Mouse (Mus musculus) midbrain, embryonic 15.5 days (tissue): Measurements from ENCODE around the gene F830045P16Rik. TPM values are rescaled to one million over a fixed set of nuclear protein-coding genes. Genes with fewer than 3 reads are reported as not detected.
"Not testable (repeated sequence)": the region's sequence is repeated elsewhere in the genome, so short reads cannot be mapped to it uniquely, and the experiment has no call there.

Experiments used
- ATAC-seq: fragments of 200-750 bp; cut with Nextera tagmentation; replicated peaks from 2 replicates; pipeline ENCODE4 v1.8.0; 2017; ENCODE audit warnings: moderate TSS enrichment
- H3K27ac ChIP-seq: fragments of 300-500 bp; sonication (generic); 2 replicates; pipeline ENCODE4 v1.5.1; 2015; ENCODE audit warnings: mild to moderate bottlenecking, inconsistent platforms
- H3K27me3 ChIP-seq: fragments of 300-500 bp; sonication (generic); replicated peaks from 2 replicates; pipeline ENCODE4 v1.6.1; 2015; ENCODE audit warnings: inconsistent platforms
- H3K36me3 ChIP-seq: fragments of 300-500 bp; sonication (generic); replicated peaks from 2 replicates; pipeline ENCODE4 v1.6.1; 2015; ENCODE audit warnings: inconsistent platforms
- H3K4me1 ChIP-seq: fragments of 300-500 bp; sonication (generic); 2 replicates; pipeline ENCODE4 v1.6.1; 2015; ENCODE audit warnings: inconsistent platforms
- H3K4me2 ChIP-seq: fragments of 300-500 bp; sonication (generic); 2 replicates; pipeline ENCODE4 v1.6.1; 2015; ENCODE audit warnings: inconsistent platforms, mild to moderate bottlenecking, moderate library complexity
- H3K4me3 ChIP-seq: fragments of 300-500 bp; sonication (generic); 2 replicates; pipeline ENCODE4 v1.5.1; 2015; ENCODE audit warnings: mild to moderate bottlenecking, inconsistent platforms
- H3K9ac ChIP-seq: fragments of 300-500 bp; sonication (generic); 2 replicates; pipeline ENCODE4 v1.6.1; 2015; ENCODE audit warnings: mild to moderate bottlenecking, inconsistent platforms
- H3K9me3 ChIP-seq: fragments of 300-500 bp; sonication (generic); 2 replicates; pipeline ENCODE4 v1.6.1; 2016; ENCODE audit warnings: inconsistent platforms
- WGBS: fragments of 180-500 bp; shearing (Covaris S2); methylation state at CpG from one replicate; pipeline ENCODE4 v1.1.7; 2015; ENCODE audit warnings: mixed read lengths; 5-methylcytosine and 5-hydroxymethylcytosine counted together
- polyA plus RNA-seq: library from polyadenylated mRNA; unstranded; fragments of >200 nt; fragmentation: Nextera tagmentation; extraction: Ambion mirVana; gene quantifications from 2 replicates; pipeline ENCODE4 v1.2.1, GENCODE M21; 2015

Gene F830045P16Rik
- polyA plus RNA-seq, 1 experiment from 2014 or later, result not detected

GRCm38 (mm10) chr2:129514923-129515920, 21.2 kb downstream of the F830045P16Rik start:
- H3K9me3 ChIP-seq, result no peaks in the 10 kb centered on the region
- H3K36me3 ChIP-seq, result no peaks in the 10 kb centered on the region
- H3K4me2 ChIP-seq, result no peak overlapping the region
- 37% methylated on average over 16 of the region's 16 CpGs for WGBS
- no peak overlapping the region for H3K27ac ChIP-seq
- no peak overlapping the region for H3K4me3 ChIP-seq
- no peak for ATAC-seq
- no peaks in the 10 kb centered on the region for H3K27me3 ChIP-seq
- no peak overlapping the region for H3K9ac ChIP-seq
- no peaks in the 10 kb centered on the region for H3K4me1 ChIP-seq

GRCm38 (mm10) chr2:129514401-129514667, 22.1 kb downstream of the F830045P16Rik start:
- no peak overlapping the region for H3K9ac ChIP-seq
- H3K36me3 ChIP-seq, result no peaks in the 10 kb centered on the region
- H3K4me2 ChIP-seq, result no peak overlapping the region
- H3K4me1 ChIP-seq, result no peaks in the 10 kb centered on the region
- no peak overlapping the region for H3K27ac ChIP-seq
- no peaks in the 10 kb centered on the region for H3K27me3 ChIP-seq
- ATAC-seq, result no peak
- no peak overlapping the region for H3K4me3 ChIP-seq
- H3K9me3 ChIP-seq, result no peaks in the 10 kb centered on the region

- ATAC-seq, result no peak
Observed at GRCm38 (mm10) chr2:129513546-129514400, 22.6 kb downstream of the F830045P16Rik start.

GRCm38 (mm10) chr2:129512147-129512546, 24.3 kb downstream of the F830045P16Rik start:
- H3K27me3 ChIP-seq, ATAC-seq, H3K4me3 ChIP-seq, H3K27ac ChIP-seq, H3K4me1 ChIP-seq, H3K9ac ChIP-seq, H3K36me3 ChIP-seq, H3K4me2 ChIP-seq, H3K9me3 ChIP-seq: not testable (repeated sequence)
- 93% methylated on average over 7 of the region's 7 CpGs for WGBS

More at GRCm38 (mm10) chr2:129513546-129514400, 22.6 kb downstream of the F830045P16Rik start:
- Histone ChIP-seq H3K4me3 (no peak overlapping the region), H3K36me3 (no peaks in the 10 kb centered on the region), H3K27ac (no peak overlapping the region), H3K9ac (no peak overlapping the region), H3K4me1 (no peaks in the 10 kb centered on the region), H3K9me3 (no peaks in the 10 kb centered on the region), H3K27me3 (no peaks in the 10 kb centered on the region), H3K4me2 (no peak overlapping the region)
- 80% methylated on average over 6 of the region's 6 CpGs for WGBS

- Histone ChIP-seq H3K4me3 (no peak overlapping the region), H3K9me3 (no peaks in the 10 kb centered on the region), H3K4me2 (no peak overlapping the region), H3K27me3 (0 out of 2 replicates have a peak, but pooled peaks cover 4% of the 10 kb centered on the region), H3K4me1 (no peaks in the 10 kb centered on the region), H3K9ac (no peak overlapping the region), H3K27ac (no peak overlapping the region), H3K36me3 (no peaks in the 10 kb centered on the region)
- WGBS, result 21% methylated on average over 6 of the region's 6 CpGs
- peak; percentile 42; the same call in 1 of the 2 replicates for ATAC-seq
Observed at GRCm38 (mm10) chr2:129502641-129503040, 33.8 kb downstream of the F830045P16Rik start.

GRCm38 (mm10) chr2:129489496-129490285, 46.7 kb downstream of the F830045P16Rik start:
- no peaks in the 10 kb centered on the region for H3K36me3 ChIP-seq
- no peaks in the 10 kb centered on the region for H3K27me3 ChIP-seq
- no peak for ATAC-seq
- H3K9ac ChIP-seq, result no peak overlapping the region
- WGBS, result 78% methylated on average over 3 of the region's 3 CpGs
- no peak overlapping the region for H3K27ac ChIP-seq
- H3K9me3 ChIP-seq, result no peaks in the 10 kb centered on the region
- no peak overlapping the region for H3K4me3 ChIP-seq
- H3K4me2 ChIP-seq, result no peak overlapping the region
- H3K4me1 ChIP-seq, result no peaks in the 10 kb centered on the region

- WGBS, result 91% methylated on average over 3 of the region's 3 CpGs
- Histone ChIP-seq H3K36me3 (no peaks in the 10 kb centered on the region), H3K27me3 (no peaks in the 10 kb centered on the region), H3K4me1 (no peaks in the 10 kb centered on the region), H3K4me2 (no peak overlapping the region), H3K27ac (no peak overlapping the region), H3K9ac (no peak overlapping the region), H3K4me3 (no peak overlapping the region), H3K9me3 (no peaks in the 10 kb centered on the region)
- no peak for ATAC-seq
Observed at GRCm38 (mm10) chr2:129483150-129483549, 53.3 kb downstream of the F830045P16Rik start.

GRCm38 (mm10) chr2:129471905-129472304, 64.5 kb downstream of the F830045P16Rik start:
- H3K4me3 ChIP-seq, result no peak overlapping the region
- no peaks in the 10 kb centered on the region for H3K4me1 ChIP-seq
- H3K27ac ChIP-seq, result no peak overlapping the region
- 20% methylated on average over 5 of the region's 5 CpGs for WGBS
- no peak overlapping the region for H3K4me2 ChIP-seq
- no peak overlapping the region for H3K9ac ChIP-seq
- no peaks in the 10 kb centered on the region for H3K9me3 ChIP-seq
- 0 out of 2 replicates have a peak, but pooled peaks have one; percentile 62 for ATAC-seq
- no peaks in the 10 kb centered on the region for H3K36me3 ChIP-seq
- no peaks in the 10 kb centered on the region for H3K27me3 ChIP-seq

- ATAC-seq, result no peak
- Histone ChIP-seq H3K27me3 (no peaks in the 10 kb centered on the region), H3K4me3 (no peak overlapping the region), H3K4me1 (no peaks in the 10 kb centered on the region), H3K9ac (no peak overlapping the region), H3K4me2 (no peak overlapping the region), H3K27ac (no peak overlapping the region), H3K36me3 (no peaks in the 10 kb centered on the region), H3K9me3 (no peaks in the 10 kb centered on the region)
- 78% methylated on average over 2 of the region's 2 CpGs for WGBS
Observed at GRCm38 (mm10) chr2:129470839-129471238, 65.6 kb downstream of the F830045P16Rik start.

GRCm38 (mm10) chr2:129438772-129439171, 97.6 kb downstream of the F830045P16Rik start:
- not testable (repeated sequence) for H3K4me2 ChIP-seq, H3K36me3 ChIP-seq, H3K27me3 ChIP-seq, H3K9ac ChIP-seq, H3K4me3 ChIP-seq, H3K9me3 ChIP-seq, H3K27ac ChIP-seq, ATAC-seq, H3K4me1 ChIP-seq
- 97% methylated on average over 1 of the region's 1 CpGs for WGBS

GRCm38 (mm10) chr2:129435154-129435553, 101.2 kb downstream of the F830045P16Rik start:
- Histone ChIP-seq H3K4me1 (no peaks in the 10 kb centered on the region), H3K4me3 (no peak overlapping the region), H3K9me3 (no peaks in the 10 kb centered on the region), H3K4me2 (no peak overlapping the region), H3K9ac (no peak overlapping the region), H3K27me3 (no peaks in the 10 kb centered on the region), H3K36me3 (no peaks in the 10 kb centered on the region), H3K27ac (no peak overlapping the region)
- WGBS, result 58% methylated on average over 1 of the region's 1 CpGs
- no peak for ATAC-seq

GRCm38 (mm10) chr2:129423741-129424140, 112.7 kb downstream of the F830045P16Rik start:
- Histone ChIP-seq H3K36me3 (no peaks in the 10 kb centered on the region), H3K4me3 (no peak overlapping the region), H3K27me3 (no peaks in the 10 kb centered on the region), H3K9ac (no peak overlapping the region), H3K4me2 (no peak overlapping the region), H3K27ac (no peak overlapping the region), H3K4me1 (no peaks in the 10 kb centered on the region), H3K9me3 (no peaks in the 10 kb centered on the region)
- 65% methylated on average over 3 of the region's 3 CpGs for whole genome bisulfite sequencing
- ATAC-seq, result no peak
